Mouse (Mus musculus) heart, embryonic 12.5 days (tissue): ENCODE results near the gene Klhl23. TPM values are rescaled to one million over a fixed set of nuclear protein-coding genes. Genes with fewer than 3 reads are reported as not detected.
"Not testable (repeated sequence)": the region's sequence is repeated elsewhere in the genome, so short reads cannot be mapped to it uniquely, and the experiment has no call there.

Source experiments
- ATAC-seq: fragments of 200-750 bp; cut with Nextera tagmentation; 2 replicates; pipeline ENCODE4 v1.8.0; 2017; ENCODE audit warnings: moderate TSS enrichment, moderate library complexity; ENCODE audit not compliant: insufficient number of reproducible peaks, low FRiP score
- H3K27ac ChIP-seq: fragments of 300-500 bp; sonication (generic); 2 replicates; pipeline ENCODE4 v1.5.1; 2016; ENCODE audit warnings: mild to moderate bottlenecking, moderate library complexity; ENCODE audit not compliant: poor library complexity, severe bottlenecking
- H3K27me3 ChIP-seq: fragments of 300-500 bp; sonication (generic); replicated peaks from 2 replicates; pipeline ENCODE4 v1.6.1; 2016; ENCODE audit warnings: mild to moderate bottlenecking, moderate library complexity
- H3K36me3 ChIP-seq: fragments of 300-500 bp; sonication (generic); 2 replicates; pipeline ENCODE4 v1.6.1; 2016; ENCODE audit warnings: mild to moderate bottlenecking, moderate library complexity
- H3K4me1 ChIP-seq: fragments of 300-500 bp; sonication (generic); replicated peaks from 2 replicates; pipeline ENCODE4 v1.6.1; 2016; ENCODE audit warnings: mild to moderate bottlenecking
- H3K4me2 ChIP-seq: fragments of 300-500 bp; sonication (generic); 2 replicates; pipeline ENCODE4 v1.6.1; 2016; ENCODE audit warnings: mild to moderate bottlenecking, moderate library complexity
- H3K4me3 ChIP-seq: fragments of 300-500 bp; sonication (generic); 2 replicates; pipeline ENCODE4 v1.5.1; 2016; ENCODE audit warnings: mild to moderate bottlenecking
- H3K9ac ChIP-seq: fragments of 300-500 bp; sonication (generic); 2 replicates; pipeline ENCODE4 v1.6.1; 2016; ENCODE audit warnings: mild to moderate bottlenecking, moderate library complexity
- H3K9me3 ChIP-seq: fragments of 300-500 bp; sonication (generic); replicated peaks from 2 replicates; pipeline ENCODE4 v1.6.1; 2016; ENCODE audit warnings: mild to moderate bottlenecking, moderate library complexity
- WGBS: fragments of 180-500 bp; shearing (Covaris S2); methylation state at CpG from one replicate; pipeline ENCODE4 v1.1.7; 2016; 5-methylcytosine and 5-hydroxymethylcytosine counted together
- polyA plus RNA-seq: library from polyadenylated mRNA; unstranded; fragments of >200 nt; fragmentation: Nextera tagmentation; extraction: Ambion mirVana; gene quantifications from 2 replicates; pipeline ENCODE4 v1.2.1, GENCODE M21; 2016

Gene Klhl23
- polyA plus RNA-seq, 1 experiment from 2014 or later = 64.1 TPM

DNA sequence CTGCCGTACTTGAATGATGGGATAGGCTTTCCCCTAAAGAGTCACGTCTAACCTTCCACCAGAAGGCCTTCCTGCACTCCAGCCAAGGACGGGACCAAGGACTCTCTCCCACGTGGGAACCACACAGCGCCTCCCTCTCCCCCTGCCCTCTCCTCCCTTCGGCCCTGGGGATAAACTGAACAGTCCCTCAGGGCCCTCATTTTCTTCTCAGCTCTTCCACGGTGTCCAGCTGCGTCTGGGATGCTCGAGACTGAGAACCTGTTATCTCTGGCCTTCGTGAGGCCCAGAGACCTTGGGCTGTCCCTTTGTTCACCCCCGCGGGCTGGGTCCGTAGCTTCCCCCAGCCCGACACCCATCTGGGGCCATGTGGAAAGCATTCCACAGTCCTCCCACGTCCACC, 11.6 kb upstream of the Klhl23 start:
- ATAC-seq = no peak
- no peaks in the 10 kb centered on the region for H3K4me1 ChIP-seq

DNA sequence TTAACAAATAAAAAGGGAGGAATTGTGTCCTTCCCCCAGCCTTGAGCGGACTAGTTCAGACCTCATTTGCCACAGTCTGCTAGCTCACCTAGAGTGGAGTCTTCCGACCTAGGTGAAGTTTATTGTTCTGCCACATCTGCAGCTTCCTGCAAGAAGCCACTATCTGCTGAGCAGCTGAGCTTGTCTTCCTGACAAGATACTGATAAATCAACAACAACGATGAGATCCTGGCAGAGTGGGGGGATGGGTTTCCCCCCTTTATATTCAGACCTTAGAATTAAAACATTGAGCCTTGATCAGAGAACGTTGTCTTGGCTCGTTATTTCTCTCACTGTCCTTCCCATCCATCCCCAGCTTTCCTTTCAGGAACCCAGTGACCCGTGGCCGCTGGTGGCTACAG, 10.4 kb upstream of the Klhl23 start:
- H3K4me1 ChIP-seq, H3K36me3 ChIP-seq, H3K4me2 ChIP-seq, H3K4me3 ChIP-seq, H3K27ac ChIP-seq, H3K9ac ChIP-seq, H3K9me3 ChIP-seq, ATAC-seq, H3K27me3 ChIP-seq: not testable (repeated sequence)
- 56% methylated on average over 7 of the region's 7 CpGs for WGBS

More for the DNA sequence above, 11.6 kb upstream of the Klhl23 start:
- no peak overlapping the region for H3K27ac ChIP-seq
- H3K9me3 ChIP-seq = no peaks in the 10 kb centered on the region
- 47% methylated on average over 15 of the region's 15 CpGs for WGBS
- no peak overlapping the region for H3K4me3 ChIP-seq
- no peak overlapping the region for H3K9ac ChIP-seq
- H3K4me2 ChIP-seq = no peak overlapping the region
- no peaks in the 10 kb centered on the region for H3K27me3 ChIP-seq
- H3K36me3 ChIP-seq = no peaks in the 10 kb centered on the region

- Histone ChIP-seq H3K9ac (no peak overlapping the region), H3K27ac (no peak overlapping the region), H3K4me1 (peaks cover 9% of the 10 kb centered on the region), H3K9me3 (no peaks in the 10 kb centered on the region), H3K27me3 (no peaks in the 10 kb centered on the region), H3K4me2 (no peak overlapping the region), H3K4me3 (no peak overlapping the region), H3K36me3 (no peaks in the 10 kb centered on the region)
- WGBS = 17% methylated on average over 5 of the region's 5 CpGs
- ATAC-seq = no peak
Observed at GRCm38 (mm10) chr2:69816575-69816974, 5.2 kb upstream of the Klhl23 start.

DNA sequence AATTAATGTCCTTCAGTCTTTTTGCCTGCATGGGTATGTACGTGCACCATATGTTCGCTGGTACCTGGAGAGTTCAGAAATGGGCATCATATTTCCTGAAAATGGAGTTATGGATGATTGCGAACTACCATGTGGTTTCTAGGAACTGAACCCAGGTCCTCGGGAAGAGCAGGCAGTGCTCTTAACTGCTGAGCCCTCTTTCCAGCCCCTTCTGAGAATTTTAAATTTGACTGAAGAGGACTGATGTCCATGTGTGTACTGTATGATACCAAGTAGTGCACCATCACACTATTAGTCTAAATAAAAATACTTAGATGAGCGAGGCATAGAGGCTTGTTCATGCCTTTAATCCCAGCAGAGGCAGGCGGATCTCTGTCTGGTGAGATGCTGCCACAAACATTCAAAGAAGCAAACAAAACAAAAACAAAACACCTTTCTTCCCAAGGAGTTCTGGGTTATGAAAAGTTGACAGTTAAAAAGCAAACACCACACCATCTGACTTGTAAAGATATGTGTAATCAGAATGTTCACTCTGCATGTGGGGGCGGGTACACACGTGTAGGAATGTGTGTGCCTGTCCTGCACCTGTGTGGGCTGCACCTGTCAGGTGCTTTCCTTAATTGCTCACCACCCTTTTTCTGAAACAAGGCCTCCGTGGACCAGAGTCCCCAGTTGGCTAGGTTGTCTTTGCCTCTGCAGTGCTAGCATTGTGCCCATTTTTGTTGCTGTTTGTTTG, 3.2 kb upstream of the Klhl23 start:
- Histone ChIP-seq H3K9ac (no peak overlapping the region), H3K36me3 (no peaks in the 10 kb centered on the region), H3K4me3 (no peak overlapping the region), H3K4me1 (peaks cover 9% of the 10 kb centered on the region), H3K9me3 (no peaks in the 10 kb centered on the region), H3K4me2 (no peak overlapping the region), H3K27ac (no peak overlapping the region), H3K27me3 (no peaks in the 10 kb centered on the region)
- whole genome bisulfite sequencing = 75% methylated on average over 9 of the region's 9 CpGs
- ATAC-seq = no peak

DNA sequence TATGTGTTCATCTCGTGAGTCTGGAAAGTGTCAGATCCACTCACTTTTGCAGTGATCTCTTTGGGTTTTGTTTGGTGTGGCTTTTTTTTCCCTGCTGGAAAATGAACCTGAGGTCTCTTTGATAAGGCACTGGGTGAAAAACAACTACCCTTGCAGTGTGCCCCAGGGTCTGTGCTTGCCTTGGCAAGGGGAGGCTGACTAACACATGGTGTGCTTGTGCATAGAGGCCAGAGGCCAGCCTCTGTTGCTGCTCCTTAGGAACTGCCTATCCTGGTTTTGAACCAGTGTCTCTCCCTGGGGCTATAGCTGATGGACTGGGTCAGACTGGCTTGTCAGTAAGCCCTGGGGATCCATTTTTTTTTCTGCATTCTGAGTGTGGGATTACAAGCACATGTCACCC, 1.5 kb upstream of the Klhl23 start:
- Histone ChIP-seq H3K36me3 (peaks cover 9% of the 10 kb centered on the region), H3K9ac (no peak overlapping the region), H3K9me3 (no peaks in the 10 kb centered on the region), H3K4me2 (no peak overlapping the region), H3K27me3 (no peaks in the 10 kb centered on the region), H3K4me3 (no peak overlapping the region), H3K27ac (no peak overlapping the region), H3K4me1 (peaks cover 24% of the 10 kb centered on the region)
- ATAC-seq = no peak
- WGBS = 50% methylated on average over 1 of the region's 1 CpGs

DNA sequence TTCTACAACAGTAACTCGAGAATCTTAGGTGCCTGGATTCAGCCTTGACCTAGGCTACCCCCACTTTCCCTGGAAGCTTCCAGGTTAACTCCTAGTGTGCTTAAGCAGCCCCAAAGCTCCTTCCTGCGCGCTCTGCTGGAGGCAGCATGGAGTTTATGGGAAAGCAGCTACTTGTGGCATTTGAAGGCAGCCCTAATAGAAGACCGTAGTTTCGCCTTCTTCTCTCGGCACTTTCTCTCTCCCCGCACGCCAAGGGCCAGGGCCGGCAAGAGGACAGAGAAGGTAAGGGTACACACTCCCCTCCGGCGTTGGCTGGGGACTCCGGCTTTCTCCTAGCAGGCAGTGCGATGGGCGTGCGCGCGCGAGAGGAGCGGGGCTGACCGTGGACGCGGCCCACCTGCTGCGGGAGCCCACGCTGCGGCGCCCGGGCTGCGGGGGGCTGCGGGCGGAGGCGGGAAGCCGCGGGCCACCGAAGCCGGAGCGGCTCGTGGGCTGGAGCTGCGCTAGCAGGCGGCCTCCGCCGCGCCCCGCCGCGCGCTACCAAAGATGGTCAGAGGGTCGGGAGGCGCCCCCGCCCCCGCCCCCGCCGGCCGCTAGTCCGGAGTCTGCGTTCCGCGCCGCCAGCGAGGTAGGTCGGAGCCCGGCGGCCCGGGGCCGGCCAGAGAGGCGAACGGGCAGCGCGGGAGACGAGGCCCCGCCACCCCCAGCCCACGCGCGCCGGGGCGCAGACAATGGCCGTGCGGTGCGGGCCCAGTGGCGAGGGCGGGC, 801 bp downstream of the Klhl23 start:
- Histone ChIP-seq H3K27me3 (no peaks in the 10 kb centered on the region), H3K4me2 (peak overlapping the region; percentile 71), H3K4me1 (peaks cover 28% of the 10 kb centered on the region), H3K36me3 (peaks cover 22% of the 10 kb centered on the region), H3K4me3 (peak overlapping the region; percentile 91), H3K27ac (peak overlapping the region; percentile 98), H3K9ac (peak overlapping the region; percentile 89), H3K9me3 (no peaks in the 10 kb centered on the region)
- ATAC-seq = peak; percentile 80
- WGBS = under 1% methylated on average over 68 of the region's 80 CpGs

DNA sequence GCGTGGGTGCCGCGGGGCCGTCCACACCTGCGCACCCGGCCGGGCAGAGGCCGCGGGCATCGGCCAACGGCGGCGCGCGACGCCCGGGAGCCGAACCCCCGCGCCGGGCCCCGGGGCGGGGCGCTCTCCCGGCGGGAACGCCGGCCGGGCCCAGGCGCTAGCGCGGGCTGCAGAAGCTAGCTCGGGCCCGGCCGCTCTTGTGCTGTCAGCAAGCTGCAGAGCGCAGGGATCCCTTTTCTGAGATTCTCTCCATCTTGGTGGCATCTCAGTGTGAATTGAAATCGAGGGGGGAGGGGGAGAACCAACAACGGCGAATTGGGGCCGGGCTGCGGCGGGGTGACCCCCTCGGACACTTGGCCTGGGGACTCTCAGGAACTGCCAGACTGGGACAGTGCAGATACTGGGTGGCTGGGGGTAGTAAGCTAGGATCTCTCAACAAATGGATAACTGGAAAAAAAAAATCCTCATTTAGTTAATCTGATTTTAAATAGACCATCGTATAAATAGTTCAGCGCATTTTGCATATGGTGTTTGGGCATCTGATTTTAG, 1.5 kb downstream of the Klhl23 start:
- peak overlapping the region; percentile 98 for H3K27ac ChIP-seq
- H3K4me2 ChIP-seq = peak overlapping the region; percentile 71
- H3K4me1 ChIP-seq = peaks cover 31% of the 10 kb centered on the region
- ATAC-seq = peak; percentile 73
- H3K27me3 ChIP-seq = no peaks in the 10 kb centered on the region
- peak overlapping the region; percentile 91 for H3K4me3 ChIP-seq
- no peaks in the 10 kb centered on the region for H3K9me3 ChIP-seq
- H3K36me3 ChIP-seq = peaks cover 26% of the 10 kb centered on the region
- WGBS = 8% methylated on average over 42 of the region's 45 CpGs
- peak overlapping the region; percentile 89 for H3K9ac ChIP-seq

DNA sequence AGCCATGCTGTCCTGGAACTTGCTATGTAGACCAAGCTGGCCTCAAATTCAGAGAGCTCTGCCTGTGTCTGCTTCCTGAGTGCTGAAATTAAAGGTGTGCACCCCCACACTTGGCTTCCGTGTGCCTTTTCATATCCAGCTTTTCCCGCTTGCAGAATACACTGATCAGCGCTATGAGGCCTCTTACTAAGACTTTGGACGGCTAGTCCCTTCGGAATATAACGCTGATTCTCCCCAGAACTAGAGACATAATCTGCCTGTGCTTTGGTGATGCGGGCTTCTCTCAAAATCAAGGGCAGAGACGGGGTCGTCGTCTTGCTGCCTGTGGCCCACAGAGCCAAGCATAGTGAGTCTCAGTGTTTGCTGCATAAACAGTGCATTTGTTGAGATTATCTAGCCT, 4.2 kb downstream of the Klhl23 start:
- no peaks in the 10 kb centered on the region for H3K9me3 ChIP-seq
- no peak overlapping the region for H3K4me2 ChIP-seq
- no peak for ATAC-seq
- no peak overlapping the region; the same call in 1 of the 2 replicates for H3K27ac ChIP-seq
- 80% methylated on average over 10 of the region's 10 CpGs for WGBS
- H3K4me1 ChIP-seq = peaks cover 31% of the 10 kb centered on the region
- H3K36me3 ChIP-seq = peaks cover 50% of the 10 kb centered on the region
- H3K27me3 ChIP-seq = no peaks in the 10 kb centered on the region
- no peak overlapping the region for H3K9ac ChIP-seq
- H3K4me3 ChIP-seq = no peak overlapping the region

- Histone ChIP-seq H3K4me1 (peaks cover 28% of the 10 kb centered on the region), H3K27ac (no peak overlapping the region), H3K36me3 (peaks cover 55% of the 10 kb centered on the region), H3K9ac (no peak overlapping the region), H3K4me3 (no peak overlapping the region), H3K4me2 (no peak overlapping the region), H3K27me3 (no peaks in the 10 kb centered on the region), H3K9me3 (no peaks in the 10 kb centered on the region)
- ATAC-seq = no peak
- WGBS = 85% methylated on average over 2 of the region's 2 CpGs
Observed at GRCm38 (mm10) chr2:69826380-69826779, 4.6 kb downstream of the Klhl23 start.

DNA sequence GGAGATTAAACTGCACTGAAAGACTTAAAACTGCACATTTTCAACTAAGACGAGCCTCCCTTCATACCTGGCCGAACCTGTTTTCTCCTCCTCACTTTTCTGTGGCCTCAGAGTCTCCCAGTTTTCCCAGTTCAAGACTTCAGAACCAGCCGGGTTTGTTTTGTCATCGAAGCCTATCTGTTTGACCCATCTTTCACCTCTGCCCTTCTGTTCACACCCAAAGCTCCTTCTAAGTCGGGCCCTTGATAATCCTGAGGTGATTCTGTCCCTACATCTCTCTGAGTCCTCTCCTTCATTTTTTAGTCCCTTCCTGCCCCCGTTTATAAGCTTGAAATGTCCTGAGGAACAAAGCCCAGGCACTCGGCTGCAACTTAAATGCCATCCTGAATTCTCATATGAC, 6.3 kb downstream of the Klhl23 start:
- 36% methylated on average over 7 of the region's 7 CpGs for WGBS
- ATAC-seq = no peak
- peaks cover 68% of the 10 kb centered on the region for H3K36me3 ChIP-seq

DNA sequence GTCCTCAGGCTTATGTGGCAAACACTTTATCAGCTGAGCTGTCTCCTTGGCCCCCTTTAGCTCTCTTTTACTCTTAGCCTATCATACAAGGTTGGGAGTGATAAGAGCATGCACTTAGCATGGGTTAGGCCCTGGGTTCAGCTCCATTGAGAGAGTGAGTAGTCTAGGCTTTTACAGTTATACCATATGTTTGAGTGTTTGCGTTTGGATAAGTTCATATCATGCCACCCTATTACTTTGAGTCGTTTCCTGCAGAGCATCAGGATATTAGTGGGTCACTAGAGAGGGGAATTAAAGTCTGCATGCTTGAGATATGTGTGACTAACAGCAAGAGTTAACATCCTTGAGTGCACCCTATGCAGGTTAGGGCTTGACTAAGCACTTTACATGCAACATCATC, 7.9 kb downstream of the Klhl23 start:
- Histone ChIP-seq H3K9ac (no peak overlapping the region), H3K9me3 (no peaks in the 10 kb centered on the region), H3K4me1 (peaks cover 18% of the 10 kb centered on the region), H3K4me3 (no peak overlapping the region), H3K4me2 (no peak overlapping the region), H3K27me3 (no peaks in the 10 kb centered on the region), H3K27ac (no peak overlapping the region), H3K36me3 (peaks cover 78% of the 10 kb centered on the region)
- no peak for ATAC-seq
- WGBS = 76% methylated on average over 2 of the region's 2 CpGs

More for the DNA sequence above, 6.3 kb downstream of the Klhl23 start:
- Histone ChIP-seq H3K27me3 (no peaks in the 10 kb centered on the region), H3K9ac (no peak overlapping the region), H3K27ac (no peak overlapping the region), H3K9me3 (no peaks in the 10 kb centered on the region), H3K4me3 (no peak overlapping the region), H3K4me1 (peaks cover 28% of the 10 kb centered on the region), H3K4me2 (no peak overlapping the region)
